Mouse (Mus musculus): Measurements from ENCODE around the gene Rasal3. TPM values are rescaled to one million over a fixed set of nuclear protein-coding genes. Genes with fewer than 3 reads are reported as not detected.

Gene Rasal3
- total RNA-seq, 2 experiments from 2014 or later: 2.6 to 3.1 TPM

GRCm38 (mm10) chr17:32389101-32389659 is 14.2 kb downstream of the Rasal3 start, which contains the start of gene Wiz:
Gene Wiz, minus strand, starts transcription at chr17:32389439.
- peak; percentile 90 to 95 for DNase-seq (ENCODE audit: low spot score in 2 of 2)

DNA sequence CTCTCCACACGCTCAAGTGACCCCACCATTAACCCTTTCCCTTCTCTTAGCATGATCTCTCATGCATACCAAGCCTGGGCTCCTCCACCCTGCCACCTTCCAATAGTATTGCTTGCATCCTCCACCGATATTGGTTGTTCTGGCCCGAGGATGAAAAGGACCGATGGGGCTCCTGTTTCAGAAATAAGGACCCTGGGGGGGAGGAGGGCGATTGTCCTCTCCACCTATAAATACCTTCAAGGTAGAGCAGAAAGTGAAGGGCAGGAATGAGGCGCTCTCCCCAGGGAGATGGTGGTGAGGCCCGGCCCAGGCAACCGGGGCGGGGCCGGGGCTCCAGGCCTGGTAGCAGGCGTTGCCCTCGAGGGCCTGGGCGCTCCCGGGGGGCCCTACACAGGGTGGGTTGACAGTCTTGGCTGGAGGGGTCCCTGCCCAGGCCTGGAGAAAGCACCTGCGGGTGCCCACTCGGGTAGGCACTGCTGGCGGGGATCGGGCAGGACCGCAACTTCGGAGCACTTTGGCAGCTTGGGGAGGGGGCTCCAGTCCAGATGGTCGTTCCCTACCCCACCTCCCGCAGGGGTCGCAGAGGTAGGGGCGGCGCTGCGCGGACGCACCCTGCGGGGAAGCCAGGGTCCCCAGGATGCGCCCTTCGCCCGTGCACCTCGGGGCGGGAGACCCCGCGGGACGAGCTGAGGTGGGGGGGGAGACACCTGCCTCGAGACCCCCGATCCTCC is 14.8 kb downstream of the Rasal3 start:
- DNase-seq (ENCODE audit: low spot score in 2 of 2): no peak

DNA sequence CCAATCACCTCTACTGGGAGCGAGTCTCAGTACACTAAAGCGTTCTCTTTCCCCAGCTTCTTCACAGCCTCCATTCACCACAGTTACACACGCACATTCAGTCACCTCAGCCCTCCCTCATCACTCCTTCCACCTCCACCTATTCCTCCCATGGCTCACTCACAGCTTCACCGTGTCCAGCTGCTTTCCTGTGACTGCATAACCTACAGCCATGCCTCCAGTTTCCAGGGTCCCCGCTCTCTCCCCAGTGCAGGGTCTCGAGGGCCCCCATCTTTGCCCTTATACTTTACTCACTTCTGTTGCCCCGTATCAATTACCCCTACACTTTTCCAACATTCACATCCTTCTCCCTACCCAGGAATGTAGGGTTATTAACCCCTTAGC is 15.4 kb downstream of the Rasal3 start:
- DNase-seq (ENCODE audit: low spot score in 2 of 2): no peak

DNA sequence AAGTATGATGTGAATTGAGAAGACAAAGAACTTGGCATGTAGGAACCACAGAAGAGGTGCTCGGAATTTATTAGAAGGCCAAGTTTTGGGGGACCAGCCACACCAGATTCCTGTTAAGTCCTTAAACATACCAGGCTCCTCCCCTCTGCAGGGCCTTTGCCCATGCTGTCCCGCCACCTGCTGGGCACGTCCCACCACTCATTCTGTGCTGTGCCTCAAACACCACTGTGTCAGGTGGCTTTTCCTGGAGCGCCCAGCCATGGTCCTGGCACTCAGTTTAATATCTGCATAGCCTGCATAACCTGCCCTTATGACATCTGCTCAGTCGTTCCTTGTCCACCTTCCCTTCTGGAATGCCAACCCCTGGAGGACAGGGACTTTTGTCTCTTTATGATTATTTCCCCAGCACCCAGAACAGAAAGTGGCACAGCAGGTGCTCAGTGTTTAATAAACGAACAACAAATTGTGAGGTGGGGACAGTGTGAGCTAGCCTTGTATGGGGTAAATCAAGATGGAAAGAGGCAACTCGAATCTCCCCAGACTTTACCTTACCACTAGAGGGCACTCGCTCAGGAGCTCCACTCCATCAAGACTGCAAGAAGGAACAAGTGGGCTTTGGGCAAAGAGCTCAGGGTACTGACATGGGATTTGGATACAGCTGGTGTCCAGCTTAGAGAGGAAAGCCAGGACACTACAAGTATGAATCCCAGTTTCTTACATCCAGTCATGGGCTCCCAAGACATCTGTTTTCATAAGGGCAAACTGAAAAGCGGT is 16.5 kb downstream of the Rasal3 start:
- peak; percentile 40 to 62 for DNase-seq (ENCODE audit: low spot score in 2 of 2)

DNA sequence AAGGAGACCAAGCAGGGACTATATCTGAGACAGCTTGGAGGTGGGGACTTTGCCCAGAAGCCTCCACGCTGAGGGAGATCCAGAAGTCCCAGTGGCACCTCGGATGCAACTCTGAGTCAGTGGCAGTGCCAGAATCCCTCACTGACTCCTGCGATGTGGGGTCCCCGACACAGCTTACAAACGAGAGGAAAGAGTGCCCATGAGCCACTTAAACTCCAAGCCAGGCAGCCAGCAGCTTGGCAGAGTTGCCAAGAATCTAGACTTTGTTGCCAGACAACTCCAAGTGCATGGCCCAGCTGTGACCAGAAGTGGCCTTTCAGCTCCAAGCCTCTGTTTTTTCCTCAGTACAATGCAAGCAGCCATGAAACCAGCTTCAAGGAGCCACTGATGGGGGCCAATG is 19.7 kb downstream of the Rasal3 start:
- no peak for DNase-seq (ENCODE audit: low spot score in 2 of 2)

DNA sequence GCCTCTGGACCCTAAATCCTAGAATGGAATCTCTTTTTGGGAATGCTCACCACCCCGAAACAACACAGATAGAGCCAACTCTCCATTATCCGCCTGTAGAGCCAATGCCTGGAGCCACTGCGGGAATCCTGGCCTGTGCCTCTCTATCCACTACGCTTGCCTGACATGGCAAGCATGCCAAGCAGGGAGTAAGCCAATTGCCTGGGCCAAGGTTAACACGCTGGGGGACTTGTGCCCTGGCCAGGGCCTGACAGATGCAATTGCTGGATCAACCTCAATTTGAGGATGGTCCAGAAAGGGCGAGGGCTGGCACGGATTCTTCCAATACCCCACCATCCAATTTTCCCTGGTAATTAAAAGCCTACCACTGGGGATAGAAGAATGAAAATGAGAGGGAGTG is 20.8 kb downstream of the Rasal3 start:
- DNase-seq (ENCODE audit: low spot score in 2 of 2): peak; percentile 72 to 82

GRCm38 (mm10) chr17:32378786-32379185 is 24.6 kb downstream of the Rasal3 start:
- no peak for DNase-seq (ENCODE audit: low spot score in 2 of 2)

DNA sequence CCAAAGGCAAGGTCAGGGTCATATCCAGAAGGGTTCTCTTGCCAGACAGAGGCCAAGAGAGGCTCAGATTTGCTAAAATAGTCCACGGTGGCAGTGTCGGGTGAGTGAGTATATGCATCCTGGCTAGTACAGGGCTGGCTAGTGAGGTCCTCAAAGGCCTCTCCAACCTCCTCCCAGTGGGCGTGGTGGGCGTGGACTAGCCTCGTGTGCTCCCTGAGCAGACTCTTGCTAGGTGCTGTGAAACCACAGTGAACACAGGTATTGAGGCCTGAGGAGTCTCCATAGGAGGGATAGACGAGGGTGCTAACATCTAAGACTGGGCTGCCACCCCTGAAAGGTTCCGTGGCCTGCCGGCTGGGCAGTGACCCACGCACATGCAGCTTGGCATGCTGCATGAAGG is 26.2 kb downstream of the Rasal3 start:
- DNase-seq (ENCODE audit: low spot score in 2 of 2): no peak

GRCm38 (mm10) chr17:32376475-32376874 is 26.9 kb downstream of the Rasal3 start:
- no peak for DNase-seq (ENCODE audit: low spot score in 2 of 2)

GRCm38 (mm10) chr17:32368991-32369578 is 34.3 kb downstream of the Rasal3 start:
- no peak for DNase-seq (ENCODE audit: low spot score in 2 of 2)

DNA sequence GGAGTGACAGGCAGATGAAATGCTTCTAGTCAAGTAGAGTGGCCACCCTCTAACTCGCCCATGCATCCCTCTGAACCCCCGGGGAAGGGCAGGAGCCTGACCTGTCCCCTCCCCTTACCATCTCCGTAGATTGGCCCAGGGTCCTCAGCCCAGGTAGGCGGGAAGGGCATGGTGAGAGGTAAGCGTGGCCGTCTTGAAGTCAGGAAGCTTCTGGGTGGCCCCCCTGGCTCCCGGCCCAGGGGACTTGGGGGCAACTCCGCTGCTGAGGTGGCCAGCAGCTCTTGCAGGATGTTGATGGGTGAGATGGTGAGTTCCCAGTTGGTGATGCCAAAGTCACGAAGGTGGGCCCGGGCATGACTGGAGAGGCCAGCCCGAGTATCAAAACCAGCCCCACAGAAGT is 35.7 kb downstream of the Rasal3 start:
- DNase-seq (ENCODE audit: low spot score in 2 of 2): no peak

DNA sequence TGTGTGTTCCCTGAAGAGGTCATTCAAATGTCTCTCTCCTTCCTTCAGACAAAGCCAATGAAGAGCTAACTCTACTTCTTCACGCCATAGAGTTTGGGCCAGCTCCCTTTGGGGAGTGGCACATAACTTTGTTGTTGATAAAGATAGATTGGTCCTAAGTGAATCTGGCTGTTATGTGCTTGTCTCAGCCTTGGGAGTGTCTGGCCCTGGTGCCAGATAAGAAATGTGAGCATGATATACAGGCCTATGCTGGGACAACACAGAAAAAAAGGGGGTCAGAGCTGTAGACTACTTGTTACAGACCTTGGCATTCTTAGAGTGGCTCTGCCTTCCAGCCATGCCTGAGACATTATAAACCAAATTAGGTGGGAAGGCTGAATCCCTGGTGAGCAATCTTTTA is 38.1 kb downstream of the Rasal3 start:
- DNase-seq (ENCODE audit: low spot score in 2 of 2): no peak

DNA sequence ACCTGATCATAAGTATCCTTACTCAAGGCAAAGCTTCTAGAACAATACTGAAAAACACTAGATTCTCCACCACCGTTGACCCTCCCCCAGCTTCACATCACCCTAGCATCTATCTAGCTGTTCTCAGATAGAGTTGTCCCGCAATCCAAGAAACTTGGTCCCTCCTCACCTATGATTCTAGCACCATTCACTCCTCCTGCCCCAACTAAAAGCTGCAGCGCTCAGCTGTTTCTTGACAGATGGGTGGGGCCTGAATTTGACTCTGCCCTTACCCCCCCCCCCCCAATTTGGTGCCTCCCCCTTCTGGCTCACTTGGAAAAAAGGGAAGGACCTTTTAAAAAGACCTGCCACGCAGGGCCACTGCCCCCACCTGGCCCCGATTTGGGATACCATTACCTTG is 38.5 kb downstream of the Rasal3 start:
- DNase-seq (ENCODE audit: low spot score in 2 of 2): no peak

DNA sequence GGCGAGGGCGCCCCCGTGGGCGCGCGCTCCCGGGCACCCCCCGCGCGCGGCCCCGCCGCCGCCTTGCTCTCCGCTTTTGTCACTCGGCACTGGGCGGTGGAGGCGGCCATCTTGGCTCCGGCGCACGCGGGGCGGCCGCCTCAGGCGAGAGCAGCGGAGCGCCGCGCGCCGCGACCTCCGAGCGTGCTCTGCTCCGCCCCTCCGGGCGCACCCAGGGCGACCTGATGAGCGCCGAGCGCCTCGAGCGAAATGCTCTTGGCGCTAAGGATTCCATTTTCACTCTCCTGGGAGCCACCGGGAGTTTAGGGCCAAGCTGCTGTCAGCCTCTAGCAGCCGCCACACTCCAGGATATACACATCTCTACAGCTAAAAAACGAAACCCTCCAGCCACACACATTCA is 39.1 kb downstream of the Rasal3 start:
- DNase-seq (ENCODE audit: low spot score in 2 of 2): peak; percentile 84 to 88

DNA sequence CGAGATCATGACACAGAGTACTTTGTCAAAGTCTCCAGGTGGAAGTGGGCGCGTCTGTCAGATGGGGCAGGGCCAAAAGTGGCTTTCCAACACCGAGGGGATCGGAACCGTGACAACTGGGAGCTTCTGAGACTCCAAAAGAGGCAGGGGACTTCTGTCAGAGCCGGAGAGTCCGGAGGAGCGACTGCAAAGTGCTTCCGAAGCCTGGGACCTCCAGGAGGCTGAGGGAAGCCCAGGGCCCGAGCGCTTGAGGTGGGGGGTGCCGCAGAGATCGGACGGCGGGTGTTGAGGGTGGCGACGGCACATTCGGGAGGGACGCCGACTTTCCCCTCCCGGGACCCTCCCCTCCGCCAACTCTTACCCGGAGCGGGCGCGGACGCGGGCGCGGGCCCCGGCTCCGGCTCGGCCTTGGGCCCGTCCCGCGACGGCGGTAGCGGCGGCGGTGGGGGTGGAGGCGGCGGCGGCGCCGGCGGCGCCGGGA is 39.5 kb downstream of the Rasal3 start:
- DNase-seq (ENCODE audit: low spot score in 2 of 2): no peak

- DNase-seq (ENCODE audit: low spot score in 2 of 2): no peak
These were observed 40.7 kb downstream of the Rasal3 start for GRCm38 (mm10) chr17:32362686-32363085.

GRCm38 (mm10) chr17:32359928-32360327 is 43.5 kb downstream of the Rasal3 start:
- DNase-seq (ENCODE audit: low spot score in 2 of 2): no peak

GRCm38 (mm10) chr17:32358943-32359340 is 44.4 kb downstream of the Rasal3 start:
- no peak for DNase-seq (ENCODE audit: low spot score in 2 of 2)

DNA sequence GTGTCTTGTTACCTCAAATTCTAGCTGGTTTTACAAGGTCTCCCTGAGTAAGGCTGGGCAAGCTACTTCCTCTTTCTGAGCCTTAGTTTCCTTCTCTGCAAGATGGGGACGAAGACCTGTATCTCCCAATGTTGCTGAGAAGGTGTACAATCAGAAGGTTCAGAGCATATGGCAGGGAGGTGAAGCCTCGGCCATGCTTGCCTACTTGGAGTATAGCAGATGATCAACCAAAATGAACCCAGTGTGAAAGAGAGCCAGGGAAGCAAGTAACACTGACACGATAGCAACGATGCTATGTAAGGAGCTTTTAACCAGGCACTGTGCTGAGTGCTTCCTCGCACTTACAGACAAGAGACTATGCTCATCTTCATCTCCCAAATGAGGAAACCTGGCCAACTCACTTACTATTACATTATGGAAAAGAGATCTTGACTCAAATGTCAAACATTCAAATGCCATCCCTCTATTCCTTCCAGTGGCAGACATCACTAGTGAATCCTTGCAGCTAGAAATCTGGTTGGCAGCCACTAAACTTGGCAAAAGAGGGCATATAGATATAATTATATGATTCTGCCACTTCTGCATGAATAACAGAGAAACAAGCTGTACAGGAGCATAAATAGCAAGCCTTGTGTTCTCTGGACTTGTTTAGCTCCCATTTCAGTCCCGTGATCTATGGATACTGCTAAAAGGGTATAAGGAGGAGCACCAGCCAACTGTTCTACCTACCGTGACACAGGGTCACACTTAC is 45.0 kb downstream of the Rasal3 start:
- no peak for DNase-seq (ENCODE audit: low spot score in 2 of 2)

DNA sequence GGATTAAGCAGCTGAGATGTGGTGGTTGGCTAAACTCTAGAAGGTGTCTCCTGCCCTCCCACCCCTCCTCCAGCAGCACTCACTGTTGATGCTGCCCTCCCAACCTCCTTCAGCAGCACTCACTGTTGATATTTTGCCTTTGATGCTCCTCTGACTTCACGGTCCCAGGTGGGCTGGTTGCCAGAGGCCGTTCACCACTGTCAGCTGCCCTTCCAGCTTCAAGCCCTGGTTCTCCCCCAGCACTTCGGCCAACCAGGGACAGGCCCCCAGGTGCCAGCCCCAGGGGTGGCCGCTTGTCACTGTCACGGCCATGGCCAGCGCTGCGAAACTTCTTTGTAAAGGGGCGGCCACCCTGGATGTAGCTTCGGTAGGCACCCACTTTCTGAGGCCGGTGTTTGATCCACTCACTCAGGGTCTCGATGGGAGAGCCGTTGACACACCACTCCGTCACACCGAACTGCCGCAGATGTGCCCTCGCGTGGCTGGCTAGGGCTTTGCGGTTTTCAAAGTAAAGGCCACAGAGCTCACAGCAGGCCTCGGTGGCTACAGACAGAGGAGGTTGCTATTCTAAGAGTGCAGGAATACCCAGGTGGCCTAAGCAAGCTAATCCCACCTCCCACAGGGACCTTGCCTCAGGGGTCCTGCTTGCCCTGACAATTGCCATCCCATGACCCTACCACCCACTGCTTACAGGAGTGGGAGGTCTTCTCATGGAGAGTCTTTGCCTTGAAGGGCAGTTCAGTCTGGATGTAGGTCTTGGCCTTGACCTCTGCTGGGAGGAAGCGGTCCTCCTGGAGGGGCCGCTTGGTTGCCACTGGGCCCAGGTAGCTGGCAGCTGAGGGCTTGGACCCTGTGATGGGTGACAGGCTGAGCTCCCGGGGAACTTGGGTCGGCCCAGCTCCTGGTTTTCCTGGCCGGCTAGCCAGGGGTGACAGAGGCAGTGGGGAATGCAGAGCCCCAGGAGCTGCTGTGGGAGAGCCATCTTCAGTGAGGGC is 46.3 kb downstream of the Rasal3 start:
- no peak for DNase-seq (ENCODE audit: low spot score in 2 of 2)

All from layer of hippocampus, postnatal 14 days (tissue).